Mouse (Mus musculus): ENCODE measurements around the gene Sorcs3. TPM values are rescaled to one million over a fixed set of nuclear protein-coding genes. Genes with fewer than 3 reads are reported as not detected.

Sorcs3 gene
- polyA plus RNA-seq, 1 experiment from 2014 or later: 4.8 TPM

DNA sequence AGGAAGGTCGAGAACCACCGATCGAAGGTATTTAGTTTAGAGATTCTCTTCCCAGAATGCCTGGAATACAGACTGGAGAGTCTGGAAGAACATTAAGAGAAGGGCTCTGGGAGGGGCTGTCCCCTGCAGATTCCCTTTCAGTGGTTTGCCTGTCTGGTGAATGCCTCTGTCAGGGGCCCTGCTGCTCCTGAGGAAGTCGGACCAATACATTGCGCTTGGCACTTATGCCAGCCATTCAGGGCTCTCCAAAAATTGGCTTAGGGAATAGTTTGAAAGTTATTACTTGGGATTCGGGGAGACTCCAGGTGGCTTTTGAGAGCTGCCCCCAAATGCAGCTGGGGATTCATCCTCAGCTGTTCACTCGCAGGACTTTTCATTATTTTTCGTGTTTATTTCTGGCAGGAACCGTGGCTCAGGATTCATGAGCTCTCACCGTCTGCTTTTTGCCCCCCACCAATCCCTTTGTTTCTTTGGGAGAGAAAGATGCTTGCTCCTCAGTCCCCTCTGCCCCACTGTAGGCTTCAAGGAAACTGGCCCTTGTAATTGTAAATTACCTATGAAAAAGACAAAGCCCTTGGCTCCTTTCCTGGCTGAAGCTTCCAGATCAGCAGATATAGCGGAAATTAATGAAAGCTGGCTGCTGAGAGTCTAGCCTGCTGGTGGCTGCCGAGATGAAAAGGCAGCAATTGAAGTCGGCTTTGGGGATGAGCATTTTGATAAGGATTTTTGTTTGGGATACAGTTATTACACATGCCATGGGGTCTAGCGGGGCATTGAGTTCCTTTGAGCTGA, 94.8 kb downstream of the Sorcs3 start:
- no peaks in the 10 kb centered on the region for H3K27me3 ChIP-seq (ENCODE audit: control insufficient read depth, insufficient read depth, low read length)
- no peak overlapping the region for H3K9ac ChIP-seq (ENCODE audit: low read depth, low read length)
- DNase-seq (ENCODE audit: low spot score): peak; percentile 13
- no peaks in the 10 kb centered on the region for H3K36me3 ChIP-seq (ENCODE audit: control insufficient read depth, insufficient read depth, low read length)
- H3K4me2 ChIP-seq (replicated peaks; ENCODE audit: low read depth, low read length): no peak overlapping the region
- no peak overlapping the region for H3K27ac ChIP-seq (ENCODE audit: low read depth, low read length)
- no peak overlapping the region for H3K4me3 ChIP-seq (ENCODE audit: low read depth, low read length)
- 34% methylated on average over 14 of the region's 14 CpGs for WGBS
- peaks cover 2% of the 10 kb centered on the region; the same call in 1 of the 2 replicates for H3K4me1 ChIP-seq (replicated peaks; ENCODE audit: control insufficient read depth, insufficient read depth, low read length)
- no peak for ATAC-seq (ENCODE audit: low FRiP score)
- no peaks in the 10 kb centered on the region for H3K9me3 ChIP-seq (ENCODE audit: control insufficient read depth, low read length)

DNA sequence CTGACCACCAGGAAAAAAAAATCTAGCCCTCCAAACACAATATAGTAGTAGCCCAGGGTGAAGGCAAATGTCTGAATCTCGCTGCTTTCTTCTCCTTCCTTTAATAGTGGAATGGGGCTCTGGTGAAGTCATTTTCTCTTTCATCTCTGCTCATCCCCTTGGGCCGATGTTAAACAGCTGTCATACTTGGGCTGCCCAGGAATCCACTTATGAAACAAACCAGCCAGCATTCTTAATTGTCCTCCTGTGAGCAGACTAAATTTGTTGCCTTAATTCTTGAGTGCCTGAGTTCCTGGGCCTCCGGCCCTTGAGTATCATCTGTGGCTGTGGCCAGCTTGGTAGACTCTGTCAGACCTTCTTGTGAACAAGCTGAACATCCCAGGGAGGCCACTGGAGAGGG, 95.5 kb downstream of the Sorcs3 start:
- H3K9ac ChIP-seq (ENCODE audit: low read depth, low read length): no peak overlapping the region
- no peak overlapping the region for H3K4me2 ChIP-seq (replicated peaks; ENCODE audit: low read depth, low read length)
- peaks cover 2% of the 10 kb centered on the region; the same call in 1 of the 2 replicates for H3K4me1 ChIP-seq (replicated peaks; ENCODE audit: control insufficient read depth, insufficient read depth, low read length)
- no peaks in the 10 kb centered on the region for H3K27me3 ChIP-seq (ENCODE audit: control insufficient read depth, insufficient read depth, low read length)
- H3K9me3 ChIP-seq (ENCODE audit: control insufficient read depth, low read length): no peaks in the 10 kb centered on the region
- H3K4me3 ChIP-seq (ENCODE audit: low read depth, low read length): no peak overlapping the region
- no peak for DNase-seq (ENCODE audit: low spot score)
- ATAC-seq (ENCODE audit: low FRiP score): no peak
- no peaks in the 10 kb centered on the region for H3K36me3 ChIP-seq (ENCODE audit: control insufficient read depth, insufficient read depth, low read length)
- H3K27ac ChIP-seq (ENCODE audit: low read depth, low read length): no peak overlapping the region
- 50% methylated on average over 3 of the region's 3 CpGs for WGBS

- H3K27ac ChIP-seq (ENCODE audit: low read depth, low read length): no peak overlapping the region
- H3K4me3 ChIP-seq (ENCODE audit: low read depth, low read length): no peak overlapping the region
- 85% methylated on average over 8 of the region's 8 CpGs for WGBS
- no peaks in the 10 kb centered on the region for H3K36me3 ChIP-seq (ENCODE audit: control insufficient read depth, insufficient read depth, low read length)
- H3K9me3 ChIP-seq (ENCODE audit: control insufficient read depth, low read length): no peaks in the 10 kb centered on the region
- no peak for ATAC-seq (ENCODE audit: low FRiP score)
- H3K4me2 ChIP-seq (replicated peaks; ENCODE audit: low read depth, low read length): no peak overlapping the region
- H3K27me3 ChIP-seq (ENCODE audit: control insufficient read depth, insufficient read depth, low read length): no peaks in the 10 kb centered on the region
- DNase-seq (ENCODE audit: low spot score): no peak
- no peaks in the 10 kb centered on the region for H3K4me1 ChIP-seq (replicated peaks; ENCODE audit: control insufficient read depth, insufficient read depth, low read length)
- H3K9ac ChIP-seq (ENCODE audit: low read depth, low read length): no peak overlapping the region
These were observed 102.5 kb downstream of the Sorcs3 start for GRCm38 (mm10) chr19:48308341-48308740.

DNA sequence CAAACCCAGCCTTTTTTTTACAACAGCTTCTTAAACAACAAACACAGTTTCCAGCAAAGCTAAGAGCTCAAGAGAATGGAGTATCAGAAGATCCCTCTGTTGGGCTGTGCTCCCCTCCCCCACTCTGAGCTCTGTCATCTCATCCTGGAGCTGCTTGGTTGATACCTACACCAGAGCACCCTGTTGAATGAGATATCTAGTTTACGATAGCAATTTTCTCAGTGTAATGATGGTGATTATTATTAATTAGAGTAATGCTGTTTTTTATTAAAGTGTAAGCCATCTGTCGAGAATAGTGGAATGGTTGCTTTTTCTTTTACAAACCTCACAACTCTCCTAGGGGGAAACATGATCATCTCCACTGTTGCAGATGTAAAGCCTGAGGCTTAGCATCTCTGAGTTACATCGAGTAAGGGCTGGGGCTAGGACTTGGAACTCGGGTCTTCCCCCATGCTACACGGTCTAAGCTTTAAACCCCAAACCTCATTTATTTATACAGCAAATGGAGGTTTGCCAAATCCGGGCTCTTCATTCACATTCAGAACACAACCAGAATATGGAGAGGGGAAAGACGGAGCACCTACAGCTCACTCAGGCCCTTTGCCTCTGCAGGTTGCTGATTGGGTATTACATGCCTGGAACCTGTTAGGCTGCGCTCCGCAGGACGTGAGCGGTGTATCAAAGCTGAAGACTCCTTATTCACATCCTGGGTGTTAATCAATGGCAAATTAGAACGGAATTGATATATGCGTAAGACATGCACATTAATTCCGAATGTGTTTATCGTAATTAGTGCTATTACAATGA, 103.9 kb downstream of the Sorcs3 start:
- Histone ChIP-seq H3K27me3 (ENCODE audit: control insufficient read depth, insufficient read depth, low read length) (no peaks in the 10 kb centered on the region), H3K9me3 (ENCODE audit: control insufficient read depth, low read length) (no peaks in the 10 kb centered on the region), H3K36me3 (ENCODE audit: control insufficient read depth, insufficient read depth, low read length) (no peaks in the 10 kb centered on the region), H3K4me3 (ENCODE audit: low read depth, low read length) (no peak overlapping the region), H3K9ac (ENCODE audit: low read depth, low read length) (no peak overlapping the region), H3K4me2 (replicated peaks; ENCODE audit: low read depth, low read length) (no peak overlapping the region), H3K27ac (ENCODE audit: low read depth, low read length) (no peak overlapping the region), H3K4me1 (replicated peaks; ENCODE audit: control insufficient read depth, insufficient read depth, low read length) (no peaks in the 10 kb centered on the region)
- ATAC-seq (ENCODE audit: low FRiP score) (no peak), DNase-seq (ENCODE audit: low spot score) (no peak)
- WGBS: 82% methylated on average over 15 of the region's 15 CpGs

DNA sequence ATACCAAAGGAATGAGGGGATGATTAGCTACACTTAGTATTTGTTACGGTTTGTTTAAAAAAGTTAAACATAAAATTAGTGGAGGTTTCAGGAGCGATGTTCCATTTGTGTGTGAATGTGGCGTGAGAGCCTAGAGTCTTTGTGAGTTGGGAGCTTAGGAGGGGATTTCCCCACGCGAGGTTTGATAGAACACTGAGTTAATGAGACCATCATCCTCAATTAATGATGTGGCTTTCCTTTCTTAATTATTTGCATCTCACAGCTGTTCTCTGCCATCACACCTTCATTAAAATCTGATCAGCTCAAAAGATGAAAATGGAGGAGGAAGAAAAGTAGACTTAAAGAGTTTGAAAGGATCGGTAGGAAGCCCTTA, 104.5 kb downstream of the Sorcs3 start:
- DNase-seq (ENCODE audit: low spot score): no peak
- Histone ChIP-seq H3K27me3 (ENCODE audit: control insufficient read depth, insufficient read depth, low read length) (no peaks in the 10 kb centered on the region), H3K27ac (ENCODE audit: low read depth, low read length) (no peak overlapping the region), H3K9ac (ENCODE audit: low read depth, low read length) (no peak overlapping the region), H3K9me3 (ENCODE audit: control insufficient read depth, low read length) (no peaks in the 10 kb centered on the region), H3K4me2 (replicated peaks; ENCODE audit: low read depth, low read length) (no peak overlapping the region), H3K4me3 (ENCODE audit: low read depth, low read length) (no peak overlapping the region), H3K4me1 (replicated peaks; ENCODE audit: control insufficient read depth, insufficient read depth, low read length) (no peaks in the 10 kb centered on the region), H3K36me3 (ENCODE audit: control insufficient read depth, insufficient read depth, low read length) (no peaks in the 10 kb centered on the region)
- 82% methylated on average over 6 of the region's 6 CpGs for WGBS
- no peak for ATAC-seq (ENCODE audit: low FRiP score)

DNA sequence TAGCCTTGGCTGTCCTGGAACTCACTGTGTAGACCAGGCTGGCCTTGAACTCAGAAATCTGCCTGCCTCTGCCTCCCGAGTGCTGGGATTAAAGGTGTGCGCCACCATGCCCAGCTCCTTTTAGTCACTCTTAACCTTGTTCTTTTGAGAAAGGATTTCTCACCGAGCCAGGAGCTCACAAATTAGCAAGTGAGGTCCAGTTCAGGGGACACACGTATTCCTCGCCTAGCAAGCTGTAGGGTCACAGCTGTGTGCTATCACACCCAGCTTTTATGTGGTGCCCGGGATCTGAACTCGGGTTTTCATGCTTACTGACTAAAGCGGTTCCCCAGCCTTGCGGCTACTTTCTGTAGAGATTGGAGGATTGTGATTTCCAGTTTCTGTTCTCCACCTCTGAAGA, 108.0 kb downstream of the Sorcs3 start:
- Histone ChIP-seq H3K4me3 (ENCODE audit: low read depth, low read length) (no peak overlapping the region), H3K4me1 (replicated peaks; ENCODE audit: control insufficient read depth, insufficient read depth, low read length) (no peaks in the 10 kb centered on the region), H3K27ac (ENCODE audit: low read depth, low read length) (no peak overlapping the region), H3K9ac (ENCODE audit: low read depth, low read length) (no peak overlapping the region), H3K27me3 (ENCODE audit: control insufficient read depth, insufficient read depth, low read length) (no peaks in the 10 kb centered on the region), H3K36me3 (ENCODE audit: control insufficient read depth, insufficient read depth, low read length) (no peaks in the 10 kb centered on the region), H3K9me3 (ENCODE audit: control insufficient read depth, low read length) (no peaks in the 10 kb centered on the region), H3K4me2 (replicated peaks; ENCODE audit: low read depth, low read length) (no peak overlapping the region)
- DNase-seq (ENCODE audit: low spot score) (no peak), ATAC-seq (ENCODE audit: low FRiP score) (no peak)
- WGBS: 90% methylated on average over 9 of the region's 9 CpGs

DNA sequence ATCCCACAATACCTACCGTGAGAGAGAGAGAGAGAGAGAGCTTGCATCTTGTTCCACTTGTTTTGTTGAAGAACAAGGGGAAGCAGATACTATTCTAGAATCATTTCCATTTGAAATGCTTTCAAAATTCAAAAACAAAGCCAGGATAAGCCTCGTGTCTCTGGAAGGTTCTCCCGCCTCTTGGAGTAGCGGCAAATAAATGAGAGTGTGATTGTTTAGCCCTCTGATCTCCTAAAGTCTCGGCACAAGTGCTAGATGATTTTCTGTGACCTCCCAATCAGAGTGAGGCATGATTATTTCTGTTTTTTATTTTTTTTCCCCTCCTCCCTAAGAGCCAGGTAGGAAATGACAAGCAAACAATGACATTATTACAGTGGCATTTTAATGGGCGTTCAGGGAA, 121.3 kb downstream of the Sorcs3 start:
- H3K36me3 ChIP-seq (ENCODE audit: control insufficient read depth, insufficient read depth, low read length): no peaks in the 10 kb centered on the region
- no peak overlapping the region for H3K4me3 ChIP-seq (ENCODE audit: low read depth, low read length)
- no peak overlapping the region for H3K4me2 ChIP-seq (replicated peaks; ENCODE audit: low read depth, low read length)
- DNase-seq (ENCODE audit: low spot score) (no peak), ATAC-seq (ENCODE audit: low FRiP score) (no peak)
- no peaks in the 10 kb centered on the region for H3K9me3 ChIP-seq (ENCODE audit: control insufficient read depth, low read length)
- H3K9ac ChIP-seq (ENCODE audit: low read depth, low read length): no peak overlapping the region
- H3K4me1 ChIP-seq (replicated peaks; ENCODE audit: control insufficient read depth, insufficient read depth, low read length): no peaks in the 10 kb centered on the region
- no peak overlapping the region for H3K27ac ChIP-seq (ENCODE audit: low read depth, low read length)
- H3K27me3 ChIP-seq (ENCODE audit: control insufficient read depth, insufficient read depth, low read length): no peaks in the 10 kb centered on the region
- 44% methylated on average over 6 of the region's 6 CpGs for WGBS

DNA sequence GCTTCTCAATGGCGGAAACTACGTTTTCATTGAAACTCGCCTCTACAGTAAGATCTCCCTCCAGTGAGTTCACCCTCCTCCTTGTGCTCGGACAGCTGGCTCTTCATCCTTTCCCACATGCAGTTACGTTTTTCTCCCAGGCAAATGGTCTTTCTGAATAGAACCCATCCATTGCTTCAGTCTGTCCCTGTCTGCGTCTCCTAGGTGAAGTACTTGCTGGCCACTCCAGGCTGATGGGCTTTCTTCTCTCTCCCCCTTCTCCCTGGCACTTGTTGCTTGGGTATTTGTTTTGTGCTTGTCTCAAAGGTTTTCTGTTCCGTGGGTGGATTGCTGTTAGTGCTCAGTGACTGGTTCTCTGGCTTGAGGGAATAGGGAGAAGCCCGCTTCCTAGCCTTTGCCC, 122.3 kb downstream of the Sorcs3 start:
- Histone ChIP-seq H3K36me3 (ENCODE audit: control insufficient read depth, insufficient read depth, low read length) (no peaks in the 10 kb centered on the region), H3K27ac (ENCODE audit: low read depth, low read length) (no peak overlapping the region), H3K9me3 (ENCODE audit: control insufficient read depth, low read length) (no peaks in the 10 kb centered on the region), H3K27me3 (ENCODE audit: control insufficient read depth, insufficient read depth, low read length) (no peaks in the 10 kb centered on the region), H3K4me1 (replicated peaks; ENCODE audit: control insufficient read depth, insufficient read depth, low read length) (no peaks in the 10 kb centered on the region), H3K4me3 (ENCODE audit: low read depth, low read length) (no peak overlapping the region), H3K4me2 (replicated peaks; ENCODE audit: low read depth, low read length) (no peak overlapping the region), H3K9ac (ENCODE audit: low read depth, low read length) (no peak overlapping the region)
- ATAC-seq (ENCODE audit: low FRiP score) (no peak), DNase-seq (ENCODE audit: low spot score) (no peak)
- 75% methylated on average over 8 of the region's 8 CpGs for WGBS

DNA sequence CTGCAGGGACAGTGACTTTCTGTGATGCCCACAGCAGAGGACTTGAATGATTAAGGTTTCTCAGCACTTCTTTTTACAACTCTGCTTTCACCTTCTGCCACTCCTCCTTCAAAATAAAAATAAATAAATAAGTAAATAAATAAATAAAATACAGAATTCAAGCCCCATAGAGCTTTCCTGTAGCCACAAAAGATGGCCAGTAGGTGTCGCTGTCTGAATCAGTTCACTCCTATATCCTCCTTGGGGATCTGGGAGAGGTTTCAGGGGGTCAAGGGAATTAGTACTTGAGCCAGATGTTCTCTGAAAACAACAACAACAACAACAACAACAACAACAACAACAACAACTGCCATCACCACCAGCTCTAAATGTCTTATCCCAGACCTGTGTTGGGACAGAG, 125.8 kb downstream of the Sorcs3 start:
- H3K9me3 ChIP-seq (ENCODE audit: control insufficient read depth, low read length): no peaks in the 10 kb centered on the region
- no peak overlapping the region for H3K9ac ChIP-seq (ENCODE audit: low read depth, low read length)
- ATAC-seq (ENCODE audit: low FRiP score) (no peak), DNase-seq (ENCODE audit: low spot score) (peak; percentile 41)
- H3K27me3 ChIP-seq (ENCODE audit: control insufficient read depth, insufficient read depth, low read length): no peaks in the 10 kb centered on the region
- no peaks in the 10 kb centered on the region for H3K36me3 ChIP-seq (ENCODE audit: control insufficient read depth, insufficient read depth, low read length)
- no peak overlapping the region for H3K4me3 ChIP-seq (ENCODE audit: low read depth, low read length)
- 17% methylated on average over 1 of the region's 1 CpGs for WGBS
- no peak overlapping the region for H3K27ac ChIP-seq (ENCODE audit: low read depth, low read length)
- no peaks in the 10 kb centered on the region for H3K4me1 ChIP-seq (replicated peaks; ENCODE audit: control insufficient read depth, insufficient read depth, low read length)
- no peak overlapping the region for H3K4me2 ChIP-seq (replicated peaks; ENCODE audit: low read depth, low read length)
